Mouse (Mus musculus): Measurements from ENCODE around the gene Gm6614. TPM values are rescaled to one million over a fixed set of nuclear protein-coding genes. Genes with fewer than 3 reads are reported as not detected.

Gm6614 gene
- polyA plus RNA-seq, 1 experiment from 2014 or later: not detected

- Histone ChIP-seq H3K27me3 (no peaks in the 10 kb centered on the region), H3K4me3 (no peak within 1 kb of the TSS), H3K9ac (no peak within 1 kb of the TSS), H3K9me3 (replicated peaks) (no peaks in the 10 kb centered on the region), H3K4me1 (no peaks in the 10 kb centered on the region), H3K36me3 (no peaks in the 10 kb centered on the region), H3K4me2 (replicated peaks) (no peak within 1 kb of the TSS), H3K27ac (no peak within 1 kb of the TSS)
- no peak for ATAC-seq (ENCODE audit: low FRiP score)
These were observed 64.4 kb downstream of the Gm6614 start, which contains the start of gene Slco1a1 for GRCm38 (mm10) chr6:141946862-141947261. Gene Slco1a1, minus strand, starts transcription at chr6:141946962.

GRCm38 (mm10) chr6:141940451-141940850, 70.8 kb downstream of the Gm6614 start:
- WGBS: 82% methylated on average over 1 of the region's 1 CpGs
- no peaks in the 10 kb centered on the region for H3K36me3 ChIP-seq
- H3K9me3 ChIP-seq (replicated peaks): no peaks in the 10 kb centered on the region
- no peaks in the 10 kb centered on the region for H3K27me3 ChIP-seq
- no peak overlapping the region for H3K27ac ChIP-seq
- no peaks in the 10 kb centered on the region for H3K4me1 ChIP-seq
- H3K4me3 ChIP-seq: no peak overlapping the region
- ATAC-seq (ENCODE audit: low FRiP score): no peak
- H3K4me2 ChIP-seq (replicated peaks): no peak overlapping the region
- no peak overlapping the region for H3K9ac ChIP-seq

Other genes with a start within 250 kb of the Gm6614 start
- not detected in 2 replicates for gene Gm5724, start 237.6 kb downstream of the Gm6614 start, polyA plus RNA-seq (2016; fragmentation: Nextera tagmentation; extraction: Ambion mirVana)
- gene Slco1a4, start 155.2 kb downstream of the Gm6614 start, polyA plus RNA-seq (2016; fragmentation: Nextera tagmentation; extraction: Ambion mirVana): 0.10 and 0.18 TPM in 2 replicates
- gene Slco1a1, start 64.5 kb downstream of the Gm6614 start, polyA plus RNA-seq (2016; fragmentation: Nextera tagmentation; extraction: Ambion mirVana): not detected in 2 replicates
- gene Slco1a6, start 197.1 kb upstream of the Gm6614 start, polyA plus RNA-seq (2016; fragmentation: Nextera tagmentation; extraction: Ambion mirVana): 0.31 and 0.50 TPM in 2 replicates

Data from hindbrain, embryonic 12.5 days (tissue).